Mouse (Mus musculus) ovary, postnatal 36 days (tissue): ENCODE measurements around the gene Rnaseh2c.
A peak's percentile ranks its signal among the peaks of the same experiment; 100 is the strongest.

Experiments
- DNase-seq: peaks from one replicate; pipeline ENCODE4 v3.0.0; 2022; ENCODE audit warnings: low spot score, mixed read lengths

The Rnaseh2c gene

DNA sequence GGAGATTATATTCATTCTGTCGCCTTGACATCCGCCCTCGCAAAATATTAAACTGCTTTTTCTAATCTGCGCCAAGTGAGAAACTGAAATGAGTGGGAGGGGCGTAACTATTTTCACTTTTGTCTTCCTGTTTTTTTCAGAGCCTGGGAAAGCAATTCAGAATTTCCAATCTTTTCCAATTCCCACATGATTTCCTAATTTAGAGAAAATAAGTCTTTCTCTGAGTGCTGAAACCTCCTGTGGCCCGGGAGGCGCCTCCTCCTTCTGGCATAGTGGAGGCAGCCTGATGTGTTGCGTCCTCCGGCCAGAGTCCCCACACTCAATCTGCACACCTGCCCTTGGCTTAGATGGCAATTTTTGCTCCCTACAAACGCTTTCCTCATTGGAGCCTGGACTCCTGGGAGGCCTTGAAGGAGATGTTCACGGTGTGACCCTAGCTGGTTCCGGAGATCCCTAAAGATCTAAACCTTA, 34.9 kb downstream of the Rnaseh2c start:
- no peak for DNase-seq

DNA sequence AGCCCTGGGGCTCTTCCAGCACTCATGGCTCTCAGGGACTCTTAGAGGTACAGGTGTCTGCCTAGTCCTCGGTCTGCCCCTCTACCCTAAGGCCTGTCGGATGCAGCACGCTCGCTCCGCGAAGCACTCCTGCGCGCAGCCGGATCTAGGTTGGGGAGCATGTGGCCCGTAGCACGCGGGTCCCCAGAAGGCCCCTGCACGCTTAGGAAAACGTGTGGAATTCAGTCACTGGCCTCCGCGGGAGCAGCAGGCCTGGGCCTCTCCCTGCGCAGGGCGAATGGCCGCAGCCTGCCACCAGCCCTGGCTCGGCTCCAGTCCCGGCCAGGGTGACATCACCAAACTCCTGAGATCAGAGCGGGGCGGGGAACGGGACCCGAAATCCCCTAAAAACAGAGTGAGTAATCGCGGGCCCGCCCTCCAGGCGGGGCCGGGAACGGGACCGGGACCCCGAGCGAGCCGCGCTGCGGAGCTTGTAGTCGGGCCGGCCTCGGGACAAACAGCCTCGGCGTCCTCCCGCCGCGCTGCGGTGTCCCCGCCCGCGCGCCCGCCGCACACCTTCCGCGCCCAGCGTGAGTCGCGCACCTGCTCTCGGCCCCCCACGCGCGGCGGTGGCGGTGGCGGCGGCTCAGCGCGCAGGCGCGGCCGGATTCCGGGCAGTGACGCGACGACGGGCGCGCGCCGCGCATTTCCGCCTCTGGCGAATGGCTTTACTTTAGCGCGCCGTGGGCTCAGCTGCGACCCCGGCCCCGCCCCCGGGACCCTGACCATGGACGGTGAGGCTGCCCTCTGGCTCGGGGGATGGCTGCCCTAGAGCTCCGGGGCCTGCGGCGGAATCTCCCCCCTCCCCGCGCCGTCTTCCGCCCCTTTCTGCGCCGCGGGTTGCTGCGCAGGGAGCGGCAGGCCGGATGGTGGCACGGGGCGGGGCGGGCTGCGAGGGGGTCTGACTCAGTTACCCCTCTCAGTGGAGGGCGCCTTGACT, 35.7 kb downstream of the Rnaseh2c start, which contains the start of gene Rela:
TSS of gene Rela (plus strand) at position 415 of the 979 bp plus-strand sequence.
- peak; percentile 92 for DNase-seq

DNA sequence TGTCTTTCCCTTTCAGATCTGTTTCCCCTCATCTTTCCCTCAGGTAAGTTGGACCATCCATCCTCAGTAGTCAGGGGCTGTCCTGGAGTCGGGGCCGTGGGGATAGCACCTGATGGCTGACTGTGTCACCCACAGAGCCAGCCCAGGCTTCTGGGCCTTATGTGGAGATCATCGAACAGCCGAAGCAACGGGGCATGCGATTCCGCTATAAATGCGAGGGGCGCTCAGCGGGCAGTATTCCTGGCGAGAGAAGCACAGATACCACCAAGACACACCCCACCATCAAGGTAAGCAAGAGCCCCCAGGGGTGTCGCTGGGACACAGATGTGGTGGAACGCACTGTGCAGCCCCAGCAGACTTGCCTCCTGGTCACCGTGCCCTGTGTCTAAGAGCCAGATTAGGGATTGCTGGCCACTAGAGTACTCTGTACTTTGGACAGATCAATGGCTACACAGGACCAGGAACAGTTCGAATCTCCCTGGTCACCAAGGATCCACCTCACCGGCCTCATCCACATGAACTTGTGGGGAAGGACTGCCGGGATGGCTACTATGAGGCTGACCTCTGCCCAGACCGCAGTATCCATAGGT, 36.8 kb downstream of the Rnaseh2c start:
- no peak for DNase-seq

- no peak for DNase-seq
Observed at GRCm38 (mm10) chr19:5640339-5640738, 38.7 kb downstream of the Rnaseh2c start.

DNA sequence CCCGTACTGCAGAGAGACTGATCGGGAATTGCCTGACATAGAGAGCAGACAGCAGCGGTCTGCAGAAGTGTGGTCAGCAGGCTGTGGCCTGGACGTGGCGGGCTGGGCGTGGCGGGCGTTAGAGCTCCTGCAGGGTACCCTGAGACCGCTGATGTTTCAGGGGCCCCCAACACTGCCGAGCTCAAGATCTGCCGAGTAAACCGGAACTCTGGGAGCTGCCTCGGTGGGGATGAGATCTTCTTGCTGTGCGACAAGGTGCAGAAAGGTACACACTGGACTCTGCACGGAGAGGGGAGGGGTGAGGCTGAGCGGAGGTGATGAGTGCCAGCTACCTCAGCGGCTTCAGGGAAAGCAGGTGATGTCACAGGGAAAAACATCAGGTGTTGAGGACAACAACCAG, 39.3 kb downstream of the Rnaseh2c start:
- DNase-seq, result no peak

- DNase-seq, result no peak
Observed at GRCm38 (mm10) chr19:5641641-5642040, 40.0 kb downstream of the Rnaseh2c start.

DNA sequence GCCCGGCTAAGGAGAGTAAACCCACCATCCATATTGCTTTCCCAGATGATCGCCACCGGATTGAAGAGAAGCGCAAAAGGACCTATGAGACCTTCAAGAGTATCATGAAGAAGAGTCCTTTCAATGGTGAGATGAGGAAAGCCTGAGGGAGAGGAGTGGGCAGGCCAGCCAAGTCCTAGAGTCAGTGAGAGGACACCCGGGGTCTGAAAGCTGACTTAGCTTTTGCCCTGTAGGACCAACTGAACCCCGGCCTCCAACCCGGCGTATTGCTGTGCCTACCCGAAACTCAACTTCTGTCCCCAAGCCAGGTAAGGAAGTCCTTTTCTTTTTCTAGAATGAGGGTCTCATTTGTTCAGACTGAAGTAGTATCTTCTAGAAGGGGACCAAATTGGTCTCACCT, 43.6 kb downstream of the Rnaseh2c start:
- DNase-seq, result no peak

DNA sequence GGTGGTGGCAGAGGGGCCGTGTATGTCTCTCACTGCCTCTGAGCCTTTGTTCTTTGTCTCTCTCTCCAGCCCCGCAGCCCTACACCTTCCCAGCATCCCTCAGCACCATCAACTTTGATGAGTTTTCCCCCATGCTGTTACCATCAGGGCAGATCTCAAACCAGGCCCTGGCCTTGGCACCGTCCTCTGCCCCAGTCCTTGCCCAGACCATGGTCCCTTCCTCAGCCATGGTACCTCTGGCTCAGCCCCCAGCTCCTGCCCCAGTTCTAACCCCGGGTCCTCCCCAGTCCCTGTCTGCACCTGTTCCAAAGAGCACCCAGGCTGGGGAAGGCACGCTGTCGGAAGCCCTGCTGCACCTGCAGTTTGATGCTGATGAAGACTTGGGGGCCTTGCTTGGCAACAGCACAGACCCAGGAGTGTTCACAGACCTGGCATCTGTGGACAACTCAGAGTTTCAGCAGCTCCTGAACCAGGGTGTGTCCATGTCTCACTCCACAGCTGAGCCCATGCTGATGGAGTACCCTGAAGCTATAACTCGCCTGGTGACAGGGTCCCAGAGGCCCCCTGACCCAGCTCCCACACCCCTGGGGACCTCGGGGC, 45.2 kb downstream of the Rnaseh2c start:
- DNase-seq, result no peak

- DNase-seq, result no peak
Observed at GRCm38 (mm10) chr19:5647791-5648190, 46.1 kb downstream of the Rnaseh2c start.

DNA sequence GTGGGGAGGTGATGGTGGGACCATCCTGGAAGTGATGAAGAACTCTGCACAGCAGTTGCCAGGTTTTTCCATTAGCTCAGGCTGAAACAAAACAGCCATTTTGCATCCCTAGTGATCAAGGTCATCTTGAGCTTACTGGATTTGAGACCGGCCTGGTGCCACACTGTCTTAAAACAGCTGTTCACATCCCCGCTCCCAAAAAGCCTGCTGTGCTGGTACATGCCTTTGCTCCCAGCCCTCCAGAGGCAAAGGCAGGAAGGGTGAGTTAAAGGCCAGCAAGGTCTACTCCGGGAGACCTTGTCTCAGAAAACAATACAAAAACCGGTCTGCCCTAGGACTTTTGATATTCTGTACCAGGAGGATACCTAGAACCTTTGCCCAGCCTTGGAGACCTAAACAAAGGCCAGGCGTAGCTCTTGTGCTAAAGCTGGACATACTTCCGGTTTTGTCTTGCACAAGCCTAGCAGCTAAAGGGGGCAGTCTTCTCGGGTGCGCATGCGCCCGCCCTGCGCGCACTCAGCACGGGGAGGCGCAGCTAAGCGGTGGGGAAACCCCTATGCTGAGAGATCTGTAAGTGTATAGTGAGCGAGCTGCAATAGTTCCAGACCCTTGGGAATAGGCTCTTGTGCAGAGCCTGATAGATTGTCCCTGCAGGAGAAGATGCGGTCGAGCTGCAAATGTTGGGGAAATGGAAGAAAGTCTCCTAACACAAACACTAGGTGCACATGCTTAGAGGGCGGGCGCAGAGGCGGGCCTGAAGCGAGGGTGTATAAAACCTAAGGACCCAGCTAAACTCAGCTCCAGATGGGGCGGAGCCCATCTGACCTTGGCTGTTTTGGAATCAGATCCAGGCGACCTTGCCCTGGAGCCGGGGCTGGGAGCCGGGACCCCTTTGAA, 47.0 kb downstream of the Rnaseh2c start:
- peak; percentile 83 for DNase-seq

GRCm38 (mm10) chr19:5649298-5649741, 47.6 kb downstream of the Rnaseh2c start:
- DNase-seq, result no peak

- DNase-seq, result no peak
Observed at GRCm38 (mm10) chr19:5651502-5652274, 50.0 kb downstream of the Rnaseh2c start.

- DNase-seq, result no peak
Observed at GRCm38 (mm10) chr19:5652570-5652969, 50.9 kb downstream of the Rnaseh2c start.

DNA sequence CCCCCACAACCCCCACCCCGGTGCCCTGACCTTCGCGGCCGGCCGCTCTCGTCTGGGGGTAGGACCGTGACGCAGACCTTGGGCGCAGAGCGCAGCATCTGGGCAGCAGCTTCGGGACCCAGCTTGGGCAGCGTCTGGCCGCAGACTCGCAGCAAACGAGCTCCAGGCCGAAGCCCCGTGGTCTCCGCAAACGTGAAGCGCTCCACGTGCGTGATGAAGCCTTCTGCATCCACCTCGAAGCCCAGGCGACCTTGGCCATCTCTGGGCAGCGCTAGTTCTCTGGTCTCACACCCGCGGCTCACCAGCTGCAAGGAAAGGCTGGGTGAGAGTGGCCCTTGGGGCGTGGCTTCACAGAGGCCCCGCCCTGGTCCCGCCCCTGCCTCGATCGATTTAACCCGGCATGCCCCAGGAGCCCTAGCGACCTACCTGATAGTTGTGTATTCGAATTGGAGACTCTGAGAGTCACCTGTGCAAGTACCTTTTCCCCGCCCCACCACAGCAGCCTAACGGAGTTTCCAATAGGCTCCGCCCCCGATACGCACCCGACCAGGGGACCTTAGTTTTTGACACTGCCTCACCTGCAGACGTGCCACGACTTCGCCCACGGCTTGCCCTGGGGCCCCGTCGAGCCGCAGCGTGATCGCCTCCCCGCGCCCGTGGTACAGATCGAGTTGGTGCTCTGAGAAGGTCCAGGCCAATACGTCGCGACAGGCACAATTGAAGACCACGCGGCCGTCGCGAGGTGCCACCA, 52.5 kb downstream of the Rnaseh2c start:
- no peak for DNase-seq

DNA sequence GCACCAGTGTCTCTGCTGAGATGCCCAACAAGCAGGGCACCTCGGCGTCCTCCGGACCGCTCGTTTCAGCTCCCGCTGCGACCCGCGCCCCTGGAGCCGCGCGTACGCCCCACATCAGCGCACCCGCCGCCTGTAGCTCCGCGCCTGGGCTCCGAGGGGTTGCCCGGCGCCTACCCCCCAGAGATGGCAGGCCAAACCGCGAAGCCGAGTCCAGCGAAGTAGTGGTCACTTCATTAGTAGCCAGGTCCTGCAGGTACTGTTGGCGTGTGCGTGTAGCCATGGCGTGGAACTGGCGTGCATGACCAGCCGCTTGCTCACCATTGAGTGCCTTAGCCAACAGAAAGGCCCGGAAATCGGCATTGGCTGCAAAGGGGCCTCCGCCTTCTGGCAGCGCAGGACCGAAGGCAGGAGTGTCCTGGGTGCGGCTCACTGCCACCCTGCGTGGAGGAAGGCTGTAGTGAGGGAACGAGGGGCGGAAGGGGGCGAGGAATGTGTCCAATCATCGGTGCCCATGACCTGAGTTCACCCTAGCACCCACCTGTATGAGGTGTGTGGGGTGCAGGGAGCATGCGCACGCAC, 53.1 kb downstream of the Rnaseh2c start:
- DNase-seq, result no peak
